Mouse (Mus musculus) spleen, adult 2 months (tissue): ENCODE results near the gene Fmnl1. TPM values are rescaled to one million over a fixed set of nuclear protein-coding genes. Genes with fewer than 3 reads are reported as not detected.
A peak's percentile ranks its signal among the peaks of the same experiment; 100 is the strongest.

ENCODE experiments used
- DNase-seq, 2 experiments: peaks; one replicate each; pipeline versions ENCODE4 v3.0.0 to v3.0.0-alpha.2; 2012 to 2021; ENCODE audit warnings: low spot score in 2 of 2, low read depth in 1 of 2
- H3K27ac ChIP-seq: fragments of 200-500 bp; 2 replicates; pipeline ENCODE4 v1.5.1; 2012; ENCODE audit warnings: low read length, inconsistent platforms; ENCODE audit not compliant: insufficient read depth
- H3K27me3 ChIP-seq: fragments of 200-500 bp; 2 replicates; pipeline ENCODE4 v1.6.1; 2012; ENCODE audit warnings: mild to moderate bottlenecking, moderate library complexity, low read length, inconsistent platforms; ENCODE audit not compliant: control insufficient read depth, insufficient read depth
- H3K36me3 ChIP-seq: fragments of 200-500 bp; 2 replicates; pipeline ENCODE4 v1.6.1; 2012; ENCODE audit warnings: mild to moderate bottlenecking, low read length, inconsistent platforms; ENCODE audit not compliant: control insufficient read depth, insufficient read depth
- H3K4me1 ChIP-seq: fragments of 200-500 bp; 2 replicates; pipeline ENCODE4 v1.6.1; 2011; ENCODE audit warnings: inconsistent platforms; ENCODE audit not compliant: control insufficient read depth, insufficient read depth, insufficient read length
- H3K4me3 ChIP-seq: fragments of 200-500 bp; 2 replicates; pipeline ENCODE4 v1.5.1; 2011; ENCODE audit warnings: mild to moderate bottlenecking, inconsistent platforms; ENCODE audit not compliant: insufficient read depth, insufficient read length; ENCODE audit errors: extremely low read depth
- CTCF ChIP-seq: fragments of 200-500 bp; IDR thresholded peaks from 2 replicates; pipeline ENCODE4 v1.5.1; 2011; ENCODE audit warnings: mild to moderate bottlenecking, inconsistent platforms; ENCODE audit not compliant: insufficient read depth, insufficient read length, insufficient replicate concordance; ENCODE audit errors: extremely low read depth
- POLR2A ChIP-seq: fragments of 200-500 bp; IDR thresholded peaks from 2 replicates; pipeline ENCODE4 v1.6.1; 2011; ENCODE audit warnings: low read depth, low read length, inconsistent platforms
- WGBS: fragments of 180-500 bp; shearing (Covaris S2); methylation state at CpG from one replicate; pipeline ENCODE4 v1.1.7; 2018; 5-methylcytosine and 5-hydroxymethylcytosine counted together
- polyA plus RNA-seq: library from polyadenylated mRNA; depleted of rRNA; stranded (reverse); fragments of >200 nt; gene quantifications from 2 replicates; pipeline ENCODE4 v1.2.3, GENCODE M21; 2012

Fmnl1 gene
- polyA plus RNA-seq, 1 experiment, result 137 TPM

GRCm38 (mm10) chr11:103175688-103176442, 5.0 kb downstream of the Fmnl1 start:
- Histone ChIP-seq H3K36me3 (peaks cover 16% of the 10 kb centered on the region), H3K4me3 (peak overlapping the region; percentile 23; the same call in 1 of the 2 replicates), H3K4me1 (peaks cover 33% of the 10 kb centered on the region), H3K27ac (peak overlapping the region; percentile 84), H3K27me3 (no peaks in the 10 kb centered on the region)
- TF ChIP-seq POLR2A (no peak), CTCF (no peak)
- DNase-seq, result no peak
- 17% methylated on average over 14 of the region's 14 CpGs for WGBS

GRCm38 (mm10) chr11:103176510-103176909, 5.6 kb downstream of the Fmnl1 start:
- peaks cover 16% of the 10 kb centered on the region for H3K36me3 ChIP-seq
- no peak overlapping the region for H3K4me3 ChIP-seq
- 59% methylated on average over 1 of the region's 1 CpGs for WGBS
- no peak for TF ChIP-seq POLR2A
- no peak for TF ChIP-seq CTCF
- no peaks in the 10 kb centered on the region for H3K27me3 ChIP-seq
- H3K27ac ChIP-seq, result peak overlapping the region; percentile 84
- peaks cover 33% of the 10 kb centered on the region for H3K4me1 ChIP-seq
- DNase-seq, result no peak

DNA sequence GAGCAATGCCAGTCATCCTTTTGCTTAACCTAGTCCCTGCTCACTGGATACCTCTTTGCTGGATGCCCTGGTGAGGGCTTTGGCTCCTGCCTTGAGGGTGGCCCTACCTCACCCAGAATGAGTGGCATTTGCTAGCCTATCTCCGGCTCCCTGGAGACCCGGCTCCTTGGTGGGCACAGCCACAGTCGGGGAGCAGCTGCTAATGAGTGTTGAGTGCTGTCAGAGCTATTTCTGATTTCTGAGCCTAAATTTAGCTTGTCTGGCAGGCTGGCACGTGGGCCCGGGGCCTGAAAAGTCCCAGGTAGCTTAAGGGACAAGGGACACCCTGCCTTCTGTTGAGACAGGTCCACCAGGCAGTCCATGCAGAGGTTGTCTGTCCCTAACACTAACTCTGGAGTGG, 6.3 kb downstream of the Fmnl1 start:
- TF ChIP-seq POLR2A, result no peak
- no peak for TF ChIP-seq CTCF
- 33% methylated on average over 5 of the region's 5 CpGs for WGBS
- Histone ChIP-seq H3K27me3 (no peaks in the 10 kb centered on the region), H3K36me3 (peaks cover 23% of the 10 kb centered on the region), H3K4me3 (peak overlapping the region; percentile 4; the same call in 1 of the 2 replicates), H3K4me1 (peaks cover 33% of the 10 kb centered on the region), H3K27ac (peak overlapping the region; percentile 84)
- no peak for DNase-seq

GRCm38 (mm10) chr11:103177815-103178485, 7.0 kb downstream of the Fmnl1 start:
- DNase-seq, result no peak
- no peak for TF ChIP-seq POLR2A
- TF ChIP-seq CTCF, result no peak
- H3K27me3 ChIP-seq, result no peaks in the 10 kb centered on the region
- peaks cover 33% of the 10 kb centered on the region for H3K4me1 ChIP-seq
- H3K4me3 ChIP-seq, result peak overlapping the region; percentile 25; the same call in 1 of the 2 replicates
- H3K36me3 ChIP-seq, result peaks cover 28% of the 10 kb centered on the region
- H3K27ac ChIP-seq, result peak overlapping the region; percentile 84
- WGBS, result 19% methylated on average over 15 of the region's 15 CpGs

DNA sequence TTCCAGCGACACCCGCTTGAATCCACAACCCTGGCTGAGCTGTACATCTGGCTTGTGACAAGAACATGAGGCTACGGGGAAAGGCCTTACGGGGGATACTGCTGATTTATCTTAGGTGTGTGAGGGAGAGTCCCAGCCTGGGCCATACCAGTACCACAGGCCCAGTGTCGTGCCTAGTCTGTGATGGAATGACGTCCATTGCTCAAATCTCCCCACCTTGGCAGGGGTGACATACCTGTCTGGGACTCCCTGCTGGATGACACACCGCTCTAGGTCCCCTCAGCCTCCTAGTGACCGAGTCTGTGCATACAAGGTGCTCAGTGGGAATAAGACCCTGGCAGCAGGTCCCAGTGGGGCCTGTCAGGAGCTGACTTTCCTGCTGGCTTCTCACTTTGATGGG, 7.8 kb downstream of the Fmnl1 start:
- Histone ChIP-seq H3K4me1 (peaks cover 29% of the 10 kb centered on the region), H3K36me3 (peaks cover 29% of the 10 kb centered on the region), H3K4me3 (no peak overlapping the region), H3K27me3 (no peaks in the 10 kb centered on the region), H3K27ac (no peak overlapping the region)
- WGBS, result 89% methylated on average over 8 of the region's 8 CpGs
- DNase-seq, result no peak
- TF ChIP-seq CTCF, result no peak
- TF ChIP-seq POLR2A, result no peak

- no peaks in the 10 kb centered on the region for H3K27me3 ChIP-seq
- 85% methylated on average over 1 of the region's 1 CpGs for WGBS
- TF ChIP-seq CTCF, result no peak
- TF ChIP-seq POLR2A, result no peak
- DNase-seq, result no peak
- H3K36me3 ChIP-seq, result peaks cover 34% of the 10 kb centered on the region
- no peak overlapping the region for H3K4me3 ChIP-seq
- no peak overlapping the region for H3K27ac ChIP-seq
- peaks cover 22% of the 10 kb centered on the region for H3K4me1 ChIP-seq
Observed at GRCm38 (mm10) chr11:103180426-103180825, 9.5 kb downstream of the Fmnl1 start.
